Mouse (Mus musculus) heart, embryonic 14.5 days (tissue): ENCODE data around the gene Relch. TPM values are rescaled to one million over a fixed set of nuclear protein-coding genes. Genes with fewer than 3 reads are reported as not detected.

Experiments
- ATAC-seq: fragments of 200-750 bp; cut with Nextera tagmentation; 2 replicates; pipeline ENCODE4 v1.8.0; 2017; ENCODE audit warnings: low read depth, moderate TSS enrichment; ENCODE audit not compliant: insufficient number of reproducible peaks, insufficient read depth, low FRiP score
- H3K27ac ChIP-seq, 2 experiments: fragments of 200-500 bp in 1 of 2; fragments of 300-500 bp in 1 of 2; sonication (generic) in 1 of 2; replicated peaks in 1 of 2; 2 replicates each; pipeline ENCODE4 v1.5.1; 2012 to 2014; ENCODE audit warnings: low read depth in 2 of 2, low read length in 2 of 2, control low read depth in 1 of 2, mild to moderate bottlenecking in 1 of 2, mixed read lengths in 1 of 2; ENCODE audit not compliant: control insufficient read depth in 1 of 2, insufficient read depth in 1 of 2
- H3K27me3 ChIP-seq: fragments of 300-500 bp; sonication (generic); 2 replicates; pipeline ENCODE4 v1.6.1; 2014; ENCODE audit warnings: mild to moderate bottlenecking, low read length, control low read depth; ENCODE audit not compliant: control insufficient read depth, insufficient read depth
- H3K36me3 ChIP-seq: fragments of 300-500 bp; sonication (generic); 2 replicates; pipeline ENCODE4 v1.6.1; 2014; ENCODE audit warnings: mild to moderate bottlenecking, control low read depth, low read length, mixed read lengths; ENCODE audit not compliant: control insufficient read depth, insufficient read depth
- H3K4me1 ChIP-seq, 2 experiments: fragments of 200-500 bp in 1 of 2; fragments of 300-500 bp in 1 of 2; sonication (generic) in 1 of 2; 2 replicates each; pipeline ENCODE4 v1.6.1; 2012 to 2014; ENCODE audit warnings: low read length in 2 of 2, control low read depth in 1 of 2, mixed read lengths in 1 of 2; ENCODE audit not compliant: control insufficient read depth in 2 of 2, insufficient read depth in 2 of 2
- H3K4me2 ChIP-seq: fragments of 300-500 bp; sonication (generic); 2 replicates; pipeline ENCODE4 v1.6.1; 2014; ENCODE audit warnings: mild to moderate bottlenecking, low read length
- H3K4me3 ChIP-seq, 2 experiments: fragments of 200-500 bp in 1 of 2; fragments of 300-500 bp in 1 of 2; sonication (generic) in 1 of 2; 2 replicates each; pipeline ENCODE4 v1.5.1; 2012 to 2014; ENCODE audit warnings: low read length in 2 of 2, mild to moderate bottlenecking in 2 of 2, control low read depth in 1 of 2, low read depth in 1 of 2, moderate library complexity in 1 of 2; ENCODE audit not compliant: control insufficient read depth in 1 of 2, insufficient read depth in 1 of 2
- H3K9ac ChIP-seq: fragments of 300-500 bp; sonication (generic); 2 replicates; pipeline ENCODE4 v1.6.1; 2014; ENCODE audit warnings: mild to moderate bottlenecking, low read length
- H3K9me3 ChIP-seq: fragments of 300-500 bp; sonication (generic); 2 replicates; pipeline ENCODE4 v1.6.1; 2016; ENCODE audit warnings: low read length, control low read depth; ENCODE audit not compliant: control insufficient read depth
- WGBS: fragments of 180-500 bp; shearing (Covaris S2); extraction: QIAGEN DNeasy Blood & Tissue Kit; methylation state at CpG from one replicate; pipeline ENCODE4 v1.1.7; 2014; 5-methylcytosine and 5-hydroxymethylcytosine counted together
- polyA plus RNA-seq: library from polyadenylated mRNA; unstranded; fragments of >200 nt; fragmentation: Nextera tagmentation; extraction: Ambion mirVana; gene quantifications from 2 replicates; pipeline ENCODE4 v1.2.1, GENCODE M21; 2014

The Relch gene
- polyA plus RNA-seq, 1 experiment from 2014 or later: 20.8 TPM

DNA sequence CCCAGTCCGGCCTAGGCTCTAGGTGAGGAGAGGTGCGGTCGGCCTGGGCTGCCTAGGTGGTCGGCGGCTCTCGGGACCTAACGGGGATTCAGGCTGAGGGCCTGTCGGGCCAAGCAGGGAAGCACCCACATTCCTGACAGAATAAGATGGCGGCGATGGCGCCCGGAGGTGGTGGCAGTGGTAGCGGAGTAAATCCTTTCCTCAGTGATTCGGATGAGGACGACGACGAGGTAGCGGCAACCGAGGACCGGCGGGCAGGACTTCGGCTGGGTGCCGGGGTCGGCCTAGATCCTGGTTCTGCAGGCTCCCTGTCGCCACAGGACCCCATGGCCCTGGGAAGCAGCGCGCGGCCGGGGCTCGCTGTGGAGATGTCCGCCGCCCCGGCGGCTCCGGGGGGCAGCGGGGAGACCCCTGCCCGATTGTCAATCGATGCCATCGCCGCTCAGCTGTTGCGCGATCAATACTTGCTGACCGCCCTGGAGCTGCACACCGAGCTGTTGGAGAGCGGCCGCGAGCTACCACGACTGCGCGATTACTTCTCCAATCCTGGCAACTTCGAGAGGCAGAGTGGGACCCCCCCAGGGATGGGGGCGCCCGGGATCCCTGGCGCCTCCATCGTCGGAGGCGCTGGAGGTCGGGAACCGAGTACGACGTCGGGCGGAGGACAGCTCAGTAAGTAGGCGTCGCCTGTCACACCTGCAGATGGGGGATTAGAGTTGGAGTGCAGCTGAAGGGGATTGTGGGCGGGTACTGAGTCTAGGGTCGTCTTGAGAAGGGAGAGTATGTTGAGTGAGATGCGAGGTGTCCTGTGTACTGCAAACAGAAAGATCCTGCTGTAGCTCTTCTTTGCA is 526 bp downstream of the Relch start:
- H3K27me3 ChIP-seq: no peaks in the 10 kb centered on the region
- H3K36me3 ChIP-seq: peaks cover 4% of the 10 kb centered on the region; the same call in 1 of the 2 replicates
- peak overlapping the region; percentile 63 to 64 for H3K27ac ChIP-seq
- peak overlapping the region; percentile 87 for H3K9ac ChIP-seq
- WGBS: 1% methylated on average over 68 of the region's 68 CpGs
- H3K4me3 ChIP-seq: peak overlapping the region; percentile 85 to 92
- peaks cover 0 to 12% of the 10 kb centered on the region in 2 experiments; a peak in 2 of 4 replicates for H3K4me1 ChIP-seq
- peak; percentile 26; the same call in 1 of the 2 replicates for ATAC-seq
- peak overlapping the region; percentile 93 for H3K4me2 ChIP-seq
- no peaks in the 10 kb centered on the region for H3K9me3 ChIP-seq

DNA sequence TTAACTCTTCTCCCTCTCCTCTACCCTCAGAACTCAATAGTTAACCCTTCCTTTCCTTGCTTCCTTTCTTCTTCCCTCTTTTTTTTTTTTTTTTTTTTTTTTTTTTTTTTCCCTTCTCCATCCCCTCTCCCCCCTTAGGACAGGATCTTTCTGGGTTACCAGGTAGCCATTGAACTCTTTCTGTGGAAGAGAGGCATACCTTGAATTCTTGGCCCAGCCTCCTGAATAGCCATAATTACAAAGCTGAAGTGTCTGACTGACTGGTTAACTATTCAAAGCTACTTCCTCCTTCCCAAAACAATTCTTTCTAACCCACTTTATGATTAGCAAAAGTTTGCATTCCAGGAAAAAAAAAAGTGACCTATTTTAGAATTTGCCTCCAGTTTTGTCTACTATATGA is 6.0 kb downstream of the Relch start:
- Histone ChIP-seq H3K9me3 (no peaks in the 10 kb centered on the region), H3K9ac (no peak overlapping the region), H3K4me3 (no peak overlapping the region), H3K36me3 (peaks cover 4% of the 10 kb centered on the region; the same call in 1 of the 2 replicates), H3K27ac (no peak overlapping the region), H3K4me1 (peaks cover 0 to 2% of the 10 kb centered on the region in 2 experiments; a peak in 1 of 4 replicates), H3K4me2 (no peak overlapping the region), H3K27me3 (no peaks in the 10 kb centered on the region)
- no peak for ATAC-seq

GRCm38 (mm10) chr1:105674763-105675162 is 11.1 kb downstream of the Relch start:
- peaks cover 14% of the 10 kb centered on the region for H3K36me3 ChIP-seq
- H3K4me1 ChIP-seq: no peaks in the 10 kb centered on the region
- H3K9ac ChIP-seq: no peak overlapping the region
- WGBS: 82% methylated on average over 2 of the region's 2 CpGs
- no peaks in the 10 kb centered on the region for H3K27me3 ChIP-seq
- H3K4me2 ChIP-seq: no peak overlapping the region
- ATAC-seq: no peak
- no peak overlapping the region for H3K27ac ChIP-seq
- H3K4me3 ChIP-seq: no peak overlapping the region
- H3K9me3 ChIP-seq: no peaks in the 10 kb centered on the region

DNA sequence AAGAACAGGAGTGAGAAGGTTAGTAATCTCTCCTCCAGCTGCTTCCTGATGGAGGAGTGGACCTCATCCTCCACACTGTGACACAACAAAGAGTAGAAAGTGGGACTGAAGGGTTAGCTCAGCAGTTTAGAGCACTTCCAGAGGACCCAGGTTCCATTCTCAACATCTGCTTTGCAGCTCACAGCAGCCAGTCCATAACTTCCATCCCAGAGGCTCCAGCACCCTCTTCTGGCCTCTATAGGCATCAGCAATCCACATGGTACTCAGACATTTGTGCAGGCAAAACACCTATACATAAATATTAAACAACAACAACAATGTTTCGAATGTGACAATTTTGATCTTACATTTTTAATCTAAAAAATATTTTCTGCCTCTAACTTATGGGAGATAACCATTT is 16.9 kb downstream of the Relch start:
- Histone ChIP-seq H3K9ac (no peak overlapping the region), H3K4me3 (no peak overlapping the region), H3K27ac (no peak overlapping the region), H3K27me3 (no peaks in the 10 kb centered on the region), H3K9me3 (no peaks in the 10 kb centered on the region), H3K36me3 (peaks cover 14% of the 10 kb centered on the region), H3K4me2 (no peak overlapping the region), H3K4me1 (no peaks in the 10 kb centered on the region)
- ATAC-seq: no peak
- WGBS: 83% methylated on average over 1 of the region's 1 CpGs

- no peak overlapping the region for H3K4me3 ChIP-seq
- H3K27ac ChIP-seq: no peak overlapping the region
- no peak overlapping the region for H3K9ac ChIP-seq
- H3K27me3 ChIP-seq: no peaks in the 10 kb centered on the region
- WGBS: 85% methylated on average over 3 of the region's 3 CpGs
- no peaks in the 10 kb centered on the region for H3K4me1 ChIP-seq
- no peak for ATAC-seq
- H3K4me2 ChIP-seq: no peak overlapping the region
- 0 out of 2 replicates have a peak, but pooled peaks cover 3% of the 10 kb centered on the region for H3K36me3 ChIP-seq
- H3K9me3 ChIP-seq: no peaks in the 10 kb centered on the region
Measured at GRCm38 (mm10) chr1:105685501-105685900, 21.8 kb downstream of the Relch start.

- peaks cover 33% of the 10 kb centered on the region for H3K36me3 ChIP-seq
- no peaks in the 10 kb centered on the region for H3K4me1 ChIP-seq
- no peak overlapping the region for H3K4me2 ChIP-seq
- H3K9ac ChIP-seq: no peak overlapping the region
- no peak overlapping the region for H3K27ac ChIP-seq
- no peaks in the 10 kb centered on the region for H3K27me3 ChIP-seq
- no peaks in the 10 kb centered on the region for H3K9me3 ChIP-seq
- 75% methylated on average over 2 of the region's 2 CpGs for WGBS
- ATAC-seq: no peak
- no peak overlapping the region for H3K4me3 ChIP-seq
Measured at GRCm38 (mm10) chr1:105695581-105695980, 31.9 kb downstream of the Relch start.

DNA sequence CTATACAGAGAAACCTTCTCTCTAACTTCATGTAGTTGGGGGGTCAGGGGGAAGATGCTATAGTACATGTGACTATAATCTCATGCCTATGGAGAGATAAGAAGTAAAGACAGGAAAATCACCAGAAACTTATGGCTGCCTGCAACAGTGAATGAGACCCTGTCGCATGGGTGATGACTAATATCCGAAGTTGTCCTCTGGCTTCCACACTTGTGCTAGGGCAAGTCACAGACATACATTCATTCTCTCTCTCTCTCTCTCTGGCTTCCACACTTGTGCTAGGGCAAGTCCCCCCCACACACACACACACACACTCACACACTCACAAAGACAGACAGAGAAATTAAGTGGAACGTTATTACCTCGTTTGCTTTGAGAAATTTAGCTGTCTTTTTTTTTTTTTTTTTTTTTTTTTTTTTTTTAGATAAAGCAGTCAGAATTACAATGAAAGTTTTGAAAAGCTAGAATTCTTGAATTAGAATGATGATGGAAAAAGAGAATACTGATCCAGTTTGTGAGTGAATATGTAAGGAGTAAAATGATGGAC is 37.4 kb downstream of the Relch start:
- ATAC-seq: no peak
- WGBS: 72% methylated on average over 4 of the region's 4 CpGs
- H3K36me3 ChIP-seq: peaks cover 27% of the 10 kb centered on the region
- no peaks in the 10 kb centered on the region for H3K9me3 ChIP-seq
- no peak overlapping the region for H3K4me2 ChIP-seq
- H3K9ac ChIP-seq: no peak overlapping the region
- no peak overlapping the region for H3K4me3 ChIP-seq
- H3K27me3 ChIP-seq: no peaks in the 10 kb centered on the region
- no peaks in the 10 kb centered on the region for H3K4me1 ChIP-seq
- H3K27ac ChIP-seq: no peak overlapping the region
